Mouse (Mus musculus): Measurements from ENCODE around the gene Tmem160.
A peak's percentile ranks its signal among the peaks of the same experiment; 100 is the strongest.

Tmem160 gene

GRCm38 (mm10) chr7:16451656-16452055 lies 923 bp upstream of the Tmem160 start:
- no peak for DNase-seq

- DNase-seq, result peak; percentile 38
These were observed 636 bp downstream of the Tmem160 start for GRCm38 (mm10) chr7:16453118-16453711.

GRCm38 (mm10) chr7:16455016-16455415 lies 2.4 kb downstream of the Tmem160 start:
- no peak for DNase-seq

- DNase-seq, result no peak
These were observed 3.7 kb downstream of the Tmem160 start for GRCm38 (mm10) chr7:16456289-16456688.

GRCm38 (mm10) chr7:16460566-16460965 lies 8.0 kb downstream of the Tmem160 start:
- DNase-seq, result no peak

- no peak for DNase-seq
These were observed 8.6 kb downstream of the Tmem160 start for GRCm38 (mm10) chr7:16461151-16461550.

GRCm38 (mm10) chr7:16461705-16462104 lies 9.1 kb downstream of the Tmem160 start:
- DNase-seq, result no peak

GRCm38 (mm10) chr7:16463214-16463613 lies 10.6 kb downstream of the Tmem160 start:
- DNase-seq, result peak; percentile 91

- DNase-seq, result peak; percentile 85
These were observed 12.6 kb downstream of the Tmem160 start for GRCm38 (mm10) chr7:16465160-16465559.

- DNase-seq, result no peak
These were observed 13.0 kb downstream of the Tmem160 start for GRCm38 (mm10) chr7:16465568-16465967.

GRCm38 (mm10) chr7:16466565-16466964 lies 14.0 kb downstream of the Tmem160 start:
- no peak for DNase-seq

GRCm38 (mm10) chr7:16468115-16468514 lies 15.5 kb downstream of the Tmem160 start:
- DNase-seq, result no peak

- no peak for DNase-seq
These were observed 19.0 kb downstream of the Tmem160 start for GRCm38 (mm10) chr7:16471549-16471948.

GRCm38 (mm10) chr7:16472116-16472709 lies 19.6 kb downstream of the Tmem160 start:
- DNase-seq, result no peak

- DNase-seq, result no peak
These were observed 21.3 kb downstream of the Tmem160 start for GRCm38 (mm10) chr7:16473847-16474246.

GRCm38 (mm10) chr7:16474445-16474844 lies 21.9 kb downstream of the Tmem160 start:
- DNase-seq, result no peak

- no peak for DNase-seq
These were observed 22.7 kb downstream of the Tmem160 start for GRCm38 (mm10) chr7:16475321-16475720.

GRCm38 (mm10) chr7:16475764-16476599 lies 23.4 kb downstream of the Tmem160 start:
- DNase-seq, result no peak

- DNase-seq, result peak; percentile 67
These were observed 24.0 kb downstream of the Tmem160 start for GRCm38 (mm10) chr7:16476600-16476989.

GRCm38 (mm10) chr7:16477628-16478027 lies 25.0 kb downstream of the Tmem160 start, which contains the start of gene Npas1:
Npas1 (minus strand) TSS chr7:16477728.
- DNase-seq, result no peak

GRCm38 (mm10) chr7:16488816-16489215 lies 36.2 kb downstream of the Tmem160 start:
- DNase-seq, result no peak

GRCm38 (mm10) chr7:16489948-16490347 lies 37.4 kb downstream of the Tmem160 start:
- DNase-seq, result peak; percentile 64

GRCm38 (mm10) chr7:16491759-16492158 lies 39.2 kb downstream of the Tmem160 start:
- DNase-seq, result peak; percentile 81

- DNase-seq, result no peak
These were observed 39.6 kb downstream of the Tmem160 start for GRCm38 (mm10) chr7:16492211-16492610.

Data from kidney, postnatal 10 days (tissue).